Mouse (Mus musculus): ENCODE measurements at regions not wholly inside any gene's neighbourhood (a gene's known extent, or its start where the extent isn't known, plus 50 kb on each side); places are given as distances from the start of the nearest gene placed in this dataset.

- ATAC-seq (ENCODE audit: low read depth) = no peak
- no peaks in the 10 kb centered on the region for H3K4me1 ChIP-seq (replicated peaks; ENCODE audit: control insufficient read depth, insufficient read depth, low read length)
- H3K9ac ChIP-seq (ENCODE audit: low read length) = no peak overlapping the region
- H3K9me3 ChIP-seq (ENCODE audit: control insufficient read depth, low read length) = no peaks in the 10 kb centered on the region
- no peak overlapping the region for H3K4me3 ChIP-seq (ENCODE audit: low read length)
- no peaks in the 10 kb centered on the region for H3K36me3 ChIP-seq (ENCODE audit: control insufficient read depth, insufficient read depth, low read length)
- H3K27me3 ChIP-seq (ENCODE audit: control insufficient read depth, insufficient read depth, low read depth, low read length) = no peaks in the 10 kb centered on the region
- no peak overlapping the region for H3K27ac ChIP-seq (ENCODE audit: low read length)
- WGBS = 73% methylated on average over 10 of the region's 10 CpGs
- no peak overlapping the region for H3K4me2 ChIP-seq (ENCODE audit: low read depth, low read length)
Observed at GRCm38 (mm10) chr2:123349625-123350346, 584.7 kb downstream of the Sqor start.

- H3K4me1 ChIP-seq (replicated peaks; ENCODE audit: control insufficient read depth, insufficient read depth, low read length) = no peaks in the 10 kb centered on the region
- H3K4me3 ChIP-seq (ENCODE audit: low read length) = no peak overlapping the region
- H3K9me3 ChIP-seq (ENCODE audit: control insufficient read depth, low read length) = no peaks in the 10 kb centered on the region
- no peaks in the 10 kb centered on the region for H3K36me3 ChIP-seq (ENCODE audit: control insufficient read depth, insufficient read depth, low read length)
- H3K27ac ChIP-seq (ENCODE audit: low read length) = no peak overlapping the region
- no peak for ATAC-seq (ENCODE audit: low read depth)
- no peaks in the 10 kb centered on the region for H3K27me3 ChIP-seq (ENCODE audit: control insufficient read depth, insufficient read depth, low read depth, low read length)
- H3K9ac ChIP-seq (ENCODE audit: low read length) = no peak overlapping the region
- H3K4me2 ChIP-seq (ENCODE audit: low read depth, low read length) = no peak overlapping the region
Observed at GRCm38 (mm10) chr2:123364204-123364603, 599.2 kb downstream of the Sqor start.

GRCm38 (mm10) chr2:123366571-123366970 lies 601.5 kb downstream of the Sqor start:
- H3K4me1 ChIP-seq (replicated peaks; ENCODE audit: control insufficient read depth, insufficient read depth, low read length) = no peaks in the 10 kb centered on the region
- H3K36me3 ChIP-seq (ENCODE audit: control insufficient read depth, insufficient read depth, low read length) = no peaks in the 10 kb centered on the region
- 90% methylated on average over 2 of the region's 2 CpGs for WGBS
- H3K9ac ChIP-seq (ENCODE audit: low read length) = no peak overlapping the region
- H3K27me3 ChIP-seq (ENCODE audit: control insufficient read depth, insufficient read depth, low read depth, low read length) = no peaks in the 10 kb centered on the region
- H3K9me3 ChIP-seq (ENCODE audit: control insufficient read depth, low read length) = no peaks in the 10 kb centered on the region
- H3K27ac ChIP-seq (ENCODE audit: low read length) = no peak overlapping the region
- no peak for ATAC-seq (ENCODE audit: low read depth)
- H3K4me3 ChIP-seq (ENCODE audit: low read length) = no peak overlapping the region
- H3K4me2 ChIP-seq (ENCODE audit: low read depth, low read length) = no peak overlapping the region

GRCm38 (mm10) chr2:123385622-123386418 lies 620.8 kb downstream of the Sqor start:
- H3K9ac ChIP-seq (ENCODE audit: low read length) = no peak overlapping the region
- no peaks in the 10 kb centered on the region for H3K27me3 ChIP-seq (ENCODE audit: control insufficient read depth, insufficient read depth, low read depth, low read length)
- H3K4me3 ChIP-seq (ENCODE audit: low read length) = no peak overlapping the region
- H3K4me1 ChIP-seq (replicated peaks; ENCODE audit: control insufficient read depth, insufficient read depth, low read length) = no peaks in the 10 kb centered on the region
- no peak overlapping the region for H3K27ac ChIP-seq (ENCODE audit: low read length)
- no peaks in the 10 kb centered on the region for H3K9me3 ChIP-seq (ENCODE audit: control insufficient read depth, low read length)
- H3K36me3 ChIP-seq (ENCODE audit: control insufficient read depth, insufficient read depth, low read length) = no peaks in the 10 kb centered on the region
- WGBS = 70% methylated on average over 6 of the region's 6 CpGs
- ATAC-seq (ENCODE audit: low read depth) = no peak
- H3K4me2 ChIP-seq (ENCODE audit: low read depth, low read length) = no peak overlapping the region

GRCm38 (mm10) chr2:123386773-123387604 lies 622.0 kb downstream of the Sqor start:
- Histone ChIP-seq H3K36me3 (ENCODE audit: control insufficient read depth, insufficient read depth, low read length) (no peaks in the 10 kb centered on the region), H3K4me2 (ENCODE audit: low read depth, low read length) (no peak overlapping the region), H3K9ac (ENCODE audit: low read length) (no peak overlapping the region), H3K4me3 (ENCODE audit: low read length) (no peak overlapping the region), H3K27me3 (ENCODE audit: control insufficient read depth, insufficient read depth, low read depth, low read length) (no peaks in the 10 kb centered on the region), H3K9me3 (ENCODE audit: control insufficient read depth, low read length) (no peaks in the 10 kb centered on the region), H3K4me1 (replicated peaks; ENCODE audit: control insufficient read depth, insufficient read depth, low read length) (no peaks in the 10 kb centered on the region), H3K27ac (ENCODE audit: low read length) (no peak overlapping the region)
- 55% methylated on average over 7 of the region's 7 CpGs for WGBS
- no peak for ATAC-seq (ENCODE audit: low read depth)

GRCm38 (mm10) chr2:123390981-123391380 lies 625.9 kb downstream of the Sqor start:
- no peaks in the 10 kb centered on the region for H3K4me1 ChIP-seq (replicated peaks; ENCODE audit: control insufficient read depth, insufficient read depth, low read length)
- no peak overlapping the region for H3K9ac ChIP-seq (ENCODE audit: low read length)
- ATAC-seq (ENCODE audit: low read depth) = no peak
- H3K27ac ChIP-seq (ENCODE audit: low read length) = no peak overlapping the region
- no peaks in the 10 kb centered on the region for H3K9me3 ChIP-seq (ENCODE audit: control insufficient read depth, low read length)
- H3K4me2 ChIP-seq (ENCODE audit: low read depth, low read length) = no peak overlapping the region
- WGBS = 64% methylated on average over 1 of the region's 1 CpGs
- no peaks in the 10 kb centered on the region for H3K36me3 ChIP-seq (ENCODE audit: control insufficient read depth, insufficient read depth, low read length)
- no peak overlapping the region for H3K4me3 ChIP-seq (ENCODE audit: low read length)
- H3K27me3 ChIP-seq (ENCODE audit: control insufficient read depth, insufficient read depth, low read depth, low read length) = no peaks in the 10 kb centered on the region

- Histone ChIP-seq H3K27ac (ENCODE audit: low read length) (no peak overlapping the region), H3K9me3 (ENCODE audit: control insufficient read depth, low read length) (no peaks in the 10 kb centered on the region), H3K4me2 (ENCODE audit: low read depth, low read length) (no peak overlapping the region), H3K27me3 (ENCODE audit: control insufficient read depth, insufficient read depth, low read depth, low read length) (no peaks in the 10 kb centered on the region), H3K4me3 (ENCODE audit: low read length) (no peak overlapping the region), H3K36me3 (ENCODE audit: control insufficient read depth, insufficient read depth, low read length) (no peaks in the 10 kb centered on the region), H3K4me1 (replicated peaks; ENCODE audit: control insufficient read depth, insufficient read depth, low read length) (no peaks in the 10 kb centered on the region), H3K9ac (ENCODE audit: low read length) (no peak overlapping the region)
- 89% methylated on average over 3 of the region's 3 CpGs for WGBS
- ATAC-seq (ENCODE audit: low read depth) = no peak
Observed at GRCm38 (mm10) chr2:123394296-123394695, 629.3 kb downstream of the Sqor start.

- no peak for ATAC-seq (ENCODE audit: low read depth)
- H3K4me1 ChIP-seq (replicated peaks; ENCODE audit: control insufficient read depth, insufficient read depth, low read length) = no peaks in the 10 kb centered on the region
- H3K9ac ChIP-seq (ENCODE audit: low read length) = no peak overlapping the region
- no peaks in the 10 kb centered on the region for H3K9me3 ChIP-seq (ENCODE audit: control insufficient read depth, low read length)
- no peak overlapping the region for H3K27ac ChIP-seq (ENCODE audit: low read length)
- no peaks in the 10 kb centered on the region for H3K36me3 ChIP-seq (ENCODE audit: control insufficient read depth, insufficient read depth, low read length)
- H3K4me3 ChIP-seq (ENCODE audit: low read length) = no peak overlapping the region
- no peaks in the 10 kb centered on the region for H3K27me3 ChIP-seq (ENCODE audit: control insufficient read depth, insufficient read depth, low read depth, low read length)
- H3K4me2 ChIP-seq (ENCODE audit: low read depth, low read length) = no peak overlapping the region
- WGBS = 59% methylated on average over 1 of the region's 1 CpGs
Observed at GRCm38 (mm10) chr2:123397551-123397950, 632.5 kb downstream of the Sqor start.

- no peaks in the 10 kb centered on the region for H3K9me3 ChIP-seq (ENCODE audit: control insufficient read depth, low read length)
- no peak overlapping the region for H3K27ac ChIP-seq (ENCODE audit: low read length)
- H3K4me1 ChIP-seq (replicated peaks; ENCODE audit: control insufficient read depth, insufficient read depth, low read length) = no peaks in the 10 kb centered on the region
- no peak overlapping the region for H3K4me2 ChIP-seq (ENCODE audit: low read depth, low read length)
- H3K9ac ChIP-seq (ENCODE audit: low read length) = no peak overlapping the region
- H3K27me3 ChIP-seq (ENCODE audit: control insufficient read depth, insufficient read depth, low read depth, low read length) = no peaks in the 10 kb centered on the region
- H3K36me3 ChIP-seq (ENCODE audit: control insufficient read depth, insufficient read depth, low read length) = no peaks in the 10 kb centered on the region
- ATAC-seq (ENCODE audit: low read depth) = no peak
- H3K4me3 ChIP-seq (ENCODE audit: low read length) = no peak overlapping the region
Observed at GRCm38 (mm10) chr2:123401064-123401463, 636.0 kb downstream of the Sqor start.
